Mouse (Mus musculus): ENCODE measurements at regions not wholly inside any gene's neighbourhood (a gene's known extent, or its start where the extent isn't known, plus 50 kb on each side); places are given as distances from the start of the nearest gene placed in this dataset.

DNA sequence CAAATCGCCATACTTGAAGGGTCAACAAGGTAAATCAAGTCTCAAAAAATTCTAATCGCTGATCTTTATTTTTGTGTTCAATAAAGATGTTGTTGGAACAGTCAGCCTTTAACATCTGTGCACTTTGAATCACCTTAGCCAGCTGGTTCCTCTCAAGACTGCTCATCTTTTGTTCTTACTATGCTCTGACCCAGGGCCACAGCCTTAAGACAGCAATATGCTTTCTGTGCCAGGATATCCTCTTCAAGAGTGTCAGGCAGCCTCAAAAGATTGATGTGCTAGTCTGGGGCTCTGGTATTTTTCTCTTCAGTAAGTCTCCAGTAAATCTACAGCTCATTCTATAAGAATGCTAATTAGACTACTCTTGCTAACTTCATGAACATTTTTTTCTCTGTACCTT, 199.9 kb downstream of the Dph6 start:
- Histone ChIP-seq H3K4me1 (no peaks in the 10 kb centered on the region), H3K9me3 (no peaks in the 10 kb centered on the region), H3K36me3 (no peaks in the 10 kb centered on the region), H3K4me3 (no peak overlapping the region), H3K9ac (no peak overlapping the region), H3K27me3 (no peaks in the 10 kb centered on the region), H3K27ac (no peak overlapping the region), H3K4me2 (no peak overlapping the region)
- WGBS = 69% methylated on average over 2 of the region's 2 CpGs
- no peak for ATAC-seq (ENCODE audit: insufficient number of reproducible peaks, insufficient read depth, low FRiP score, low TSS enrichment, low read depth)

DNA sequence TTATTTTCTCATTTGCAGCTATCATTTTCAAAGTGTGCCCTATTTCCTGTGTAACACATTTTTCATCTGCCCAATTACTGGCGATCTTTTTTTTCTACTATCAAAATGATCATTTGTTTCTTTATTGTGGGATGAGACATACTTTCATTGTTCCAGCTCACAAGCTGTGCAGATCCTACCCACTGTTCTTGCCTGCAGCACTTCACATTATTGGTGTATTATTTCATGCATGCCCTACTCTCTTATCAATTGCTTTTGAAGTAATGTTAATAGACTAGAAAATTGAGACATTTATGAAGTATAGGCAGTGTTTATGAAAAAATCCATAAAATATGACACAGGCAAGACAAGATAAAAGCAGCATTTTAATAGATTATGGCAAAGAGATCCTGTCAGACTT, 204.6 kb downstream of the Dph6 start:
- H3K4me3 ChIP-seq = no peak overlapping the region
- no peak overlapping the region for H3K4me2 ChIP-seq
- no peak overlapping the region for H3K27ac ChIP-seq
- H3K9me3 ChIP-seq = no peaks in the 10 kb centered on the region
- no peaks in the 10 kb centered on the region for H3K4me1 ChIP-seq
- H3K9ac ChIP-seq = no peak overlapping the region
- no peaks in the 10 kb centered on the region for H3K27me3 ChIP-seq
- ATAC-seq (ENCODE audit: insufficient number of reproducible peaks, insufficient read depth, low FRiP score, low TSS enrichment, low read depth) = no peak
- 77% methylated on average over 1 of the region's 1 CpGs for WGBS
- H3K36me3 ChIP-seq = no peaks in the 10 kb centered on the region

DNA sequence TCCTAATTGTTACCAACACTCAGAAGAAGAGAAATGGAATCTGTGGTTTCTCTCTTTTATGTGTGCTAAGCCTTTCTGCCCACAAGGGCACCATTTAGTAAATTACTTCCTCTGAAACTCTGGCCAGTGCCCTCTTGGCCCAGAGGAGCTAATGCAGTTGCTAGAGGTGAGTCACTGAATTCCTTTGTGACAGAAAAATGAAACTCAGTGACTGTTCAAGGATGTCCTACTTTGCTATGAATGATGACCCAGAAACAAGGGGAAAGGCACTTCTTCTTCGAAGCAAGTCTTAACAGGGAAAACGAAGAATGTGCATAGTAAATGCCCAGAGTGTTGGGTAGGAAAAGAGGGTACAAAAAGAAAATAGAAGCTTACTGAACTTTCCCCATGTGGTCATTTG, 211.0 kb downstream of the Dph6 start:
- H3K9me3 ChIP-seq = no peaks in the 10 kb centered on the region
- H3K4me3 ChIP-seq = no peak overlapping the region
- H3K27ac ChIP-seq = no peak overlapping the region
- no peaks in the 10 kb centered on the region for H3K36me3 ChIP-seq
- H3K9ac ChIP-seq = no peak overlapping the region
- peaks cover 4% of the 10 kb centered on the region; the same call in 1 of the 2 replicates for H3K4me1 ChIP-seq
- ATAC-seq (ENCODE audit: insufficient number of reproducible peaks, insufficient read depth, low FRiP score, low TSS enrichment, low read depth) = no peak
- WGBS = 56% methylated on average over 2 of the region's 2 CpGs
- no peak overlapping the region for H3K4me2 ChIP-seq
- no peaks in the 10 kb centered on the region; the same call in 1 of the 2 replicates for H3K27me3 ChIP-seq

DNA sequence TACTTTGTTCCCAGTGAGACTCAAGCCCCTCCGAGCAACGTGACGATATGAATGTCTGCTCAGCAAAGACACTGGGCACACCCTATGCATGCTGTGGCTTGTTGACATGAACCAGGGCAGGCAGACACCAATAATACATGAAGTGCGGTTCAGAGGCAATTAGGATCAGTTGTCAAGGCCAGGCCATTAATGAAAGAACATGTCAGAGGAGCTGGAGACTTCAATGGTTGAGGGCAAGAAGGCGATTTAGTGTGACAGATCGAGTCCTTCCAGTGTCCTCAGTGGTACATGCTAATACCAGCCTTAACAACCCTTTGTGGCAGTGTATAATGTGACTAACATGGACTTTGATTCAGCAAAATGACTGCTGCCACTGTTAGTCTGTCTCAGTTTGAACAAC, 213.8 kb downstream of the Dph6 start:
- no peak overlapping the region; the same call in 1 of the 2 replicates for H3K27ac ChIP-seq
- no peak overlapping the region for H3K4me3 ChIP-seq
- H3K36me3 ChIP-seq = no peaks in the 10 kb centered on the region
- 37% methylated on average over 6 of the region's 6 CpGs for WGBS
- no peaks in the 10 kb centered on the region; the same call in 1 of the 2 replicates for H3K27me3 ChIP-seq
- H3K4me2 ChIP-seq = no peak overlapping the region
- H3K9ac ChIP-seq = no peak overlapping the region
- no peaks in the 10 kb centered on the region for H3K9me3 ChIP-seq
- H3K4me1 ChIP-seq = peaks cover 4% of the 10 kb centered on the region; the same call in 1 of the 2 replicates
- no peak for ATAC-seq (ENCODE audit: insufficient number of reproducible peaks, insufficient read depth, low FRiP score, low TSS enrichment, low read depth)

DNA sequence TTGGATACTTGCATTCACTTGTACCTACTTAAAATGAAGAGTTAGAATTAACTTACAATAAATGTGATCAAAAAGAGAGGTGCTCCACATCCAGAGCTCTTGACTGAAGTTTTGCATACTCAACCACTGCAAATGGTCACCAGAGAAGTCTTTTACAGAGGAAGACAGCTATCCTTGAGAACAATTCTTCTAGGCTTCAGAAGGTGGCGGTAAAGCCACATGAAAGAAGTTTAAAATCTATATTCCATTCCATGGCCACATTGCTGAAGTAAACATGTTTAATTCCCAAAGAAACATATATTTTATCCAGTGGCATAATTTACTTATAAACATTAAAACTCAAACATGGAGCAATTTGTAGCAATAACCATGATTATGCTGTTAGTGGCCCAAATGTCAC, 215.1 kb downstream of the Dph6 start:
- 40% methylated on average over 1 of the region's 1 CpGs for WGBS
- peaks cover 4% of the 10 kb centered on the region; the same call in 1 of the 2 replicates for H3K4me1 ChIP-seq
- H3K27ac ChIP-seq = no peak overlapping the region
- H3K9me3 ChIP-seq = no peaks in the 10 kb centered on the region
- no peak overlapping the region for H3K4me2 ChIP-seq
- H3K27me3 ChIP-seq = no peaks in the 10 kb centered on the region; the same call in 1 of the 2 replicates
- no peak overlapping the region for H3K9ac ChIP-seq
- no peak for ATAC-seq (ENCODE audit: insufficient number of reproducible peaks, insufficient read depth, low FRiP score, low TSS enrichment, low read depth)
- H3K36me3 ChIP-seq = no peaks in the 10 kb centered on the region
- no peak overlapping the region for H3K4me3 ChIP-seq

DNA sequence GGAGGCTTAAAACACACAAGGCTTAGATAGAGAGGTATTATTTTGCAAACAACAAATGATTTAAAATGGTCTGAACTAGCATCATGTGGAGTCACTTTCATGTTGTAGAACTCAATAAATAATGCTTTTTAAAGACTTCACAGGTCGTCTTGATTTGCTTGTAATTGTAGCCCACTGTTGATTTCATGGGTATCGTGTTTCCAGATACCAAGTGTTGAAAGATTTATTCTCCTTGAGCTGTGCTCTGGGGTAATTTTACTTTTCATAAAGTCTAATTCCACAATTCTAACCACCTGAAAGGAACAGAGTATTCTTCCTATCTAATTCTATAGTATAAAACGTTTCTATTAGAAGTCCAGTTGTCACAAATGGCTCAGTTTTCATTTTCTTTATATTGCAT, 216.7 kb downstream of the Dph6 start:
- Histone ChIP-seq H3K36me3 (no peaks in the 10 kb centered on the region), H3K27me3 (no peaks in the 10 kb centered on the region; the same call in 1 of the 2 replicates), H3K9me3 (no peaks in the 10 kb centered on the region), H3K4me3 (no peak overlapping the region), H3K4me1 (peaks cover 4% of the 10 kb centered on the region; the same call in 1 of the 2 replicates), H3K9ac (no peak overlapping the region), H3K4me2 (no peak overlapping the region), H3K27ac (no peak overlapping the region)
- WGBS = 28% methylated on average over 3 of the region's 3 CpGs
- ATAC-seq (ENCODE audit: insufficient number of reproducible peaks, insufficient read depth, low FRiP score, low TSS enrichment, low read depth) = no peak

DNA sequence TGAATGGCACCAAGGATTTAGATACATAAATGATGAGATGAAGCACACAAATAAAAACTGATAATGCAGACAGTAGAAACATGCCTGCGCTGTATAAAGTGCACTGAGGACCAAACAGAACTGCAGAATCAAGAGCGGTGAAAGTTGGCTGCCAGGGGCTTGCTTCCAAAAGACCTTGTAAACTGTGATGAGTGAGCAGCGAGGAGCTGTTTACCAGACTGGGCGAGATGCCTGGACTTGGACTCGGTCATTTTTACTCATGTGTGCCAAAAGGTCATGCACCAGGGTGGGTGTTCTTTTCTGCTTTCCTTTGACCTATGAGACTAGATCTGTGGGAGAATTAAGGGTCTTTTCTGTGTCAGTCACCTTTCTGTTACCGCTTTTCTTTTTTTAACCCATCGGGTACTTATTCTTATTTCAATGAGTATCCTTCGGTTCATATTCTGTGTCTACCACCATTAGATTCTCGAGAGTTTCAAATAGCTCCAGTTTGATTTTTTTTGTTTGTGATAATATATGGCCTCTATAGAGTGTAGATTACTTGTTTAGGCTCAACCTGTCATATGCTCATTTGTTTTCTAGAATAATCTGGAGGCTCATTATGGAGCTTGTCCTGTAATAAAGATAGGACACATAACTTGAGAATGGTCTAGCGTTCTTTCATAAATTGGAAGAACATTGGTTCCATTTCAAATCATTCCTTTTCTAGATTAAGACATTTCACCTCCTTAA, 226.3 kb upstream of the Zfp770 start:
- Histone ChIP-seq H3K9me3 (no peaks in the 10 kb centered on the region), H3K36me3 (no peaks in the 10 kb centered on the region), H3K9ac (no peak overlapping the region), H3K4me2 (no peak overlapping the region), H3K4me1 (no peaks in the 10 kb centered on the region), H3K27ac (no peak overlapping the region), H3K27me3 (no peaks in the 10 kb centered on the region), H3K4me3 (no peak overlapping the region)
- ATAC-seq (ENCODE audit: insufficient number of reproducible peaks, insufficient read depth, low FRiP score, low TSS enrichment, low read depth) = no peak
- 86% methylated on average over 10 of the region's 10 CpGs for WGBS

DNA sequence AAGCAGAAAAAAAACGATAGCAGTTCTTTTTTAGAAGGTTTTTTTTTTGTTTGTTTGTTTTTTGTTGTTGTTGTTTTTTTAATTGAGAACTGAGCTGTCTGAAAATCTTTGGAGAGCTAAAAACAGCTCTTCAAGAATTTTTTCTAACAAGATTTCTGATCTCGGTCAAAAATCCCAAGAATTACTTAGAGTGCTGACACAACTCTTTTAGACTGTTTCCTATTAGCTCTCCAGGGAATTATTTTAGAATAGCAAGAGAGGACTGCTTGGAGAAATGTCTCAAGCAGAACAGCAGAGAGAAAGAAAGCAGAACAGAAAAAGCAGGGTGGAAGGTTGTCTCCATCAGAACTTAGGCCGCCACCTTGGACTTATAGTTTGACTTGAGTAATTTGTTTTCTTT, 218.1 kb upstream of the Zfp770 start:
- no peak for ATAC-seq (ENCODE audit: insufficient number of reproducible peaks, insufficient read depth, low FRiP score, low TSS enrichment, low read depth)
- Histone ChIP-seq H3K9me3 (no peaks in the 10 kb centered on the region), H3K4me3 (no peak overlapping the region), H3K4me2 (no peak overlapping the region), H3K27me3 (no peaks in the 10 kb centered on the region), H3K36me3 (no peaks in the 10 kb centered on the region), H3K4me1 (no peaks in the 10 kb centered on the region), H3K9ac (no peak overlapping the region), H3K27ac (no peak overlapping the region)
- WGBS = 58% methylated on average over 3 of the region's 3 CpGs

DNA sequence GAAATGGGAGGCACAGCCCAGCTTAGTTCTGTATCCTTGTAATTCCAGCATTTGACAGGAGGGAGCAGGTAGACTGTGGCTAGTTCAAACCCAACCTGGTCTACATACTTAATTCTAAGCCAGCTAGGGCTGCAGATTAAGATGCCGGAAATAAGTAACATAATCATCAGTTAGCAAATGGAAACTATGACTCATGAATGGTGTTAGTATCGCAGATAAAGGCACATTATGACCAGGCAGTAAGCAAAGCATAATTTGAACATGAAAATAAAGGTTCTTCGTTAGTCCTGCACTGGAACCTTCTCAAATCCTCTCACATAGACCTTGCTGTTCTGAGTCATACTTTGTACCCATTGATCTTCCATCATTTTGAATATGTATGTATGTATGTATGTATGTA, 211.7 kb upstream of the Zfp770 start:
- Histone ChIP-seq H3K4me1 (no peaks in the 10 kb centered on the region), H3K4me3 (no peak overlapping the region), H3K36me3 (no peaks in the 10 kb centered on the region), H3K4me2 (no peak overlapping the region), H3K9me3 (no peaks in the 10 kb centered on the region), H3K27ac (no peak overlapping the region), H3K9ac (no peak overlapping the region), H3K27me3 (no peaks in the 10 kb centered on the region)
- no peak for ATAC-seq (ENCODE audit: insufficient number of reproducible peaks, insufficient read depth, low FRiP score, low TSS enrichment, low read depth)
- 87% methylated on average over 3 of the region's 3 CpGs for WGBS

DNA sequence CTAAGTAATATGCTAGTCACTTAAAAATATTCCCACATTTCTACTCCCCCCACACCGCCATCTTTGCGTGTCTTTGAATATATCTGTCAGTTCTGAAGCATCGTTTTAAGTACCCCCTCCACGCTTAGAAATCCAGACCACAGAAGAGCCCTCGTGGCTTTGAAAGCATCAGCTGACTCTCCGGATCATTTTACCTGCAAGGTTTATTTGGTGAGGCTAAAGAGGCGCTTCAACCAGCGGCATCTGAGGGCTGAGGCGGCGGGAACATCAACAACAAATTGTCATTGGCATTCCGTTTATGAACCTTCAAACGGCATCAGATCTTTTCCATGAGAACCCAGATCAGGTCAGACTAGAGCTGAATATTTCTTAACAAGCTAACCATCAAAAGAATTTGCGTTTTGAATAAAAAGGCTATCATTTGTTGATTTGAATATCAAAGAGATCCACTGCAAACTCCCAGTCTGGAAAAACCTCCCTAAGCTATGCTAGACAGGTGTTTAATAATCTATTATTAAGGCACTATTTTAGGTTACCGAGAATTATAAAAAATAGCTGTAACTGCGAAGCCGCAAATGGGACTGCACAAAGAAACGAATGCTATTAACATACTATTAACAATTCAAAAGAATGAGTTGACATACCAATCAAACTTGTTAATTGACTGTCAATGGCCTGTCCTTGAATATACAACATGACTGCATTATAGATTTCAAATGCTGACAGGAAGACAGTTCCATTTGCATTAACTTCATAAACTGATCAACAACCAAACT, 210.9 kb upstream of the Zfp770 start:
- Histone ChIP-seq H3K4me1 (no peaks in the 10 kb centered on the region), H3K9me3 (no peaks in the 10 kb centered on the region), H3K4me2 (no peak overlapping the region), H3K36me3 (no peaks in the 10 kb centered on the region), H3K4me3 (no peak overlapping the region), H3K27me3 (no peaks in the 10 kb centered on the region), H3K9ac (no peak overlapping the region), H3K27ac (no peak overlapping the region)
- 63% methylated on average over 17 of the region's 17 CpGs for WGBS
- no peak for ATAC-seq (ENCODE audit: insufficient number of reproducible peaks, insufficient read depth, low FRiP score, low TSS enrichment, low read depth)

DNA sequence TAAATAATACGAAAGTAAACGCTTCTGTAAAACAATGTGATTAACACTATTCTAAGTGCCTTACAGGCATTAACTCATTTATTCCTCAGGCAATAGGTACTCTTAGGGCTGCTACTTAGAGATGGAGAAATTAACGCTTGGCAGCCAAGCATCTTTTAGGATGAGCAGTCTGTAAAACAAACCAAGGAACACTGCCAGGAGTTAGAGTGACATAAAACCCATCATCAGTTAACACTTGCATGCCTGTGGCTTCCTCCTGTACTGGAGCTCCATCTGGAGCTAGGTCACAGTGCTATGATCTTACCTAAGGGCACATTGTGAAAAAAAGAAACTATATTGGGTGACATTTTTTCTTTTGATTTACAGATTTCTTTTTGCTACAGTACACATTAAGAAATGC, 209.4 kb upstream of the Zfp770 start:
- H3K4me2 ChIP-seq = no peak overlapping the region
- WGBS = 79% methylated on average over 3 of the region's 3 CpGs
- no peak for ATAC-seq (ENCODE audit: insufficient number of reproducible peaks, insufficient read depth, low FRiP score, low TSS enrichment, low read depth)

DNA sequence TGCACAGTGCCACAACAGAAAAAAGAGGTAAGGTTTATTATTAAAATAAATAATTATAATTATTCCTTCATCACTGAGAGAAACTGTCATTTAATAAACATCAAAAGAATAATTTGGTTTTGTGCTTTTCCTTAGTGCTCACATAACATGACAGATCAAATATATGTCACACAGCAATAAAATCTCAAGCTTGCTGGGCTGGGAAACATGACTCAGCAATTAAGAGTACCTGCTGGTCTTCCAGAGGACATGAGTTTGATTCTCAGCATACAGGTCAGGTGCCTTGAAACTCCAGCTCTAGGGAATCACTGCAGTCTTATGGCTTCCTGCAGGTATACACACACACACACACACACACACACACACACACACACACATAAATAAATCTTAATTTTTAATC, 208.3 kb upstream of the Zfp770 start:
- no peaks in the 10 kb centered on the region for H3K4me1 ChIP-seq
- no peaks in the 10 kb centered on the region for H3K36me3 ChIP-seq
- no peak overlapping the region for H3K9ac ChIP-seq
- no peak overlapping the region for H3K4me3 ChIP-seq
- H3K27ac ChIP-seq = no peak overlapping the region
- no peaks in the 10 kb centered on the region for H3K9me3 ChIP-seq
- no peak overlapping the region for H3K4me2 ChIP-seq
- no peak for ATAC-seq (ENCODE audit: insufficient number of reproducible peaks, insufficient read depth, low FRiP score, low TSS enrichment, low read depth)
- H3K27me3 ChIP-seq = no peaks in the 10 kb centered on the region

More for the DNA sequence above, 209.4 kb upstream of the Zfp770 start:
- H3K36me3 ChIP-seq = no peaks in the 10 kb centered on the region
- no peaks in the 10 kb centered on the region for H3K4me1 ChIP-seq
- no peak overlapping the region for H3K27ac ChIP-seq
- no peaks in the 10 kb centered on the region for H3K27me3 ChIP-seq
- no peak overlapping the region for H3K9ac ChIP-seq
- no peaks in the 10 kb centered on the region for H3K9me3 ChIP-seq
- no peak overlapping the region for H3K4me3 ChIP-seq

Data from embryonic facial prominence, embryonic 13.5 days (tissue).